Comparison of ENCODE assay signal across 9 mouse cellular contexts in genomic region chr5:88586407-88587174, GRCm38 (mm10). TPM values are rescaled to one million over a fixed set of nuclear protein-coding genes. Genes with fewer than 3 reads are reported as not detected.
DNase-seq lines count a peak whose midpoint lies in the region; ATAC-seq lines count a peak whose summit lies in the region.
"Had no signal": no experiment of that assay in that cellular context is flagged by ENCODE, and none has a peak within 500 bp of the region (broad histone marks: within the 10 kb centered on the region; RNA-seq: fewer than 3 reads in every experiment).

No protein-coding gene starts in this region.

- no peak overlapping the region for H3K27ac ChIP-seq in limb, embryonic 12.5 days
- H3K27ac ChIP-seq: stomach, embryonic 15.5 days had no signal

- no peak overlapping the region for H3K4me2 ChIP-seq in limb, embryonic 12.5 days
- H3K4me2 ChIP-seq: stomach, embryonic 15.5 days had no signal

- H3K36me3 ChIP-seq in limb, embryonic 12.5 days = no peaks in the 10 kb centered on the region
- H3K36me3 ChIP-seq: stomach, embryonic 15.5 days had no signal

- ATAC-seq in hematopoietic stem cell, adult 5-6 weeks (replicated peaks in 1 of 2; ENCODE audit: insufficient read depth in 1 of 2, low FRiP score in 2 of 2, low TSS enrichment in 1 of 2, low read depth in 1 of 2, poor library complexity in 2 of 2, severe bottlenecking in 2 of 2) = peak; percentile 38 to 50; a peak in 3 of 4 replicates
- 0 out of 2 replicates have a peak, but pooled peaks have one; percentile 15 for ATAC-seq in limb, embryonic 12.5 days (ENCODE audit: insufficient number of reproducible peaks, insufficient read depth, low FRiP score, low TSS enrichment, low read depth)

- no peaks in the 10 kb centered on the region for H3K27me3 ChIP-seq in limb, embryonic 12.5 days
- H3K27me3 ChIP-seq: stomach, embryonic 15.5 days had no signal

- H3K9me3 ChIP-seq in limb, embryonic 12.5 days = no peaks in the 10 kb centered on the region
- H3K9me3 ChIP-seq: stomach, embryonic 15.5 days had no signal

- 75% methylated on average over 7 of the region's 7 CpGs for WGBS in limb, embryonic 12.5 days

- H3K9ac ChIP-seq in limb, embryonic 12.5 days (replicated peaks) = no peak overlapping the region
- H3K9ac ChIP-seq: stomach, embryonic 15.5 days had no signal

- DNase-seq in left cerebral cortex, postnatal 4 days = peak; percentile 33
- no peak for DNase-seq in left cerebral cortex, postnatal 10 days (ENCODE audit: extremely low spot score in 1 of 2, low spot score in 2 of 2)
- DNase-seq in cerebellum, postnatal 10 days = peak; percentile 61 to 75
- no peak for DNase-seq in gastrocnemius, postnatal 14 days
- no peak for DNase-seq in spleen, adult 18-20 months
- DNase-seq in ovary, postnatal 36 days (ENCODE audit: low spot score) = no peak

- peaks cover 41% of the 10 kb centered on the region for H3K4me1 ChIP-seq in limb, embryonic 12.5 days (replicated peaks)

- intact Hi-C loops in left cerebral cortex, postnatal 4 days (cut with DNase I) = no loop called here
- intact Hi-C loops in left cerebral cortex, postnatal 10 days (cut with DNase I) = no loop called here
- intact Hi-C loops in gastrocnemius, postnatal 14 days (cut with DNase I; ENCODE audit: low total_unique reads) = no loop called here

- H3K4me3 ChIP-seq in limb, embryonic 12.5 days (replicated peaks) = no peak overlapping the region
- H3K4me3 ChIP-seq: stomach, embryonic 15.5 days had no signal

RNA-seq across cellular contexts. Expression of gene Rufy3, which starts 21.8 kb away (rescaled TPM):
- total RNA-seq in left cerebral cortex, postnatal 4 days (2021) = 100 to 1,000 TPM; 284 to 286 TPM
- 100 to 1,000 TPM; 217 to 229 TPM for total RNA-seq in left cerebral cortex, postnatal 10 days (2021)
- 18.1 and 19.5 TPM in 2 replicates for total RNA-seq in hematopoietic stem cell, adult 5-6 weeks (2017)
- polyA plus RNA-seq in limb, embryonic 12.5 days (2016; fragmentation: Nextera tagmentation; extraction: Ambion mirVana) = 13.8 TPM in 2 replicates
- total RNA-seq in gastrocnemius, postnatal 14 days (2021) = 1 to 10 TPM; 7.0 to 8.4 TPM

RNA-seq across cellular contexts. Expression of gene Utp3, which starts 32.3 kb away (rescaled TPM):
- total RNA-seq in left cerebral cortex, postnatal 4 days (2021) = 10 to 100 TPM; 29.2 to 29.7 TPM
- 10 to 100 TPM; 24.6 to 28.0 TPM for total RNA-seq in left cerebral cortex, postnatal 10 days (2021)
- total RNA-seq in hematopoietic stem cell, adult 5-6 weeks (2017) = 61.8 and 80.9 TPM in 2 replicates
- polyA plus RNA-seq in limb, embryonic 12.5 days (2016; fragmentation: Nextera tagmentation; extraction: Ambion mirVana) = 71.1 and 81.0 TPM in 2 replicates
- 10 to 100 TPM; 22.5 to 23.4 TPM for total RNA-seq in gastrocnemius, postnatal 14 days (2021)

RNA-seq across cellular contexts. Expression of gene Jchain, which starts 58.9 kb away (rescaled TPM):
- under 1 TPM; 0.30 to 0.52 TPM for total RNA-seq in left cerebral cortex, postnatal 4 days (2021)
- total RNA-seq in left cerebral cortex, postnatal 10 days (2021) = under 1 TPM; 0.39 to 0.49 TPM
- 33.5 and 57.6 TPM in 2 replicates for total RNA-seq in hematopoietic stem cell, adult 5-6 weeks (2017)
- not detected in 2 replicates for polyA plus RNA-seq in limb, embryonic 12.5 days (2016; fragmentation: Nextera tagmentation; extraction: Ambion mirVana)
- under 1 TPM; 0.24 to 0.43 TPM for total RNA-seq in gastrocnemius, postnatal 14 days (2021)

Comparison
In these comparisons a context has a peak if more than half of its experiments do, and no peak if none do; other contexts are left out.
1. DNase-seq: peak in left cerebral cortex, postnatal 4 days (single experiment) and cerebellum, postnatal 10 days (2 of 2); none in left cerebral cortex, postnatal 10 days (0 of 2), gastrocnemius, postnatal 14 days (single experiment), spleen, adult 18-20 months (0 of 2) and ovary, postnatal 36 days (single experiment).
2. RNA of gene Rufy3, which starts 21.8 kb away (total RNA-seq): 284 to 286 TPM in left cerebral cortex, postnatal 4 days and 217 to 229 TPM in left cerebral cortex, postnatal 10 days; 18.1 to 19.5 TPM in hematopoietic stem cell, adult 5-6 weeks and 7.0 to 8.4 TPM in gastrocnemius, postnatal 14 days; every median in the first group is over 10 times any median in the second.
3. RNA of gene Jchain, which starts 58.9 kb away (total RNA-seq): 33.5 to 57.6 TPM in hematopoietic stem cell, adult 5-6 weeks; 0.30 to 0.52 TPM in left cerebral cortex, postnatal 4 days, 0.39 to 0.49 TPM in left cerebral cortex, postnatal 10 days and 0.24 to 0.43 TPM in gastrocnemius, postnatal 14 days; every median in the first group is over 10 times any median in the second.